Mouse (Mus musculus) neutrophil, adult 83 days (primary cell): Measurements from ENCODE around the gene Xntrpc. TPM values are rescaled to one million over a fixed set of nuclear protein-coding genes. Genes with fewer than 3 reads are reported as not detected.

Experiments
- total RNA-seq, 2 experiments: library from RNA; stranded (reverse); gene quantifications; one replicate each; pipeline ENCODE4 v1.2.4; 2023

Gene Xntrpc
- total RNA-seq, result 1 to 10 TPM; 1.4 to 2.0 TPM

GRCm38 (mm10) chr7:102065046-102065891, at the start of gene Xntrpc, which contains the start of the genes Rnf121 and Xndc1:
TSS of gene Xntrpc (plus strand) at chr7:102065713.
TSS of gene Rnf121 (minus strand) at chr7:102065469.
TSS of gene Xndc1 (plus strand) at chr7:102065511.

DNA sequence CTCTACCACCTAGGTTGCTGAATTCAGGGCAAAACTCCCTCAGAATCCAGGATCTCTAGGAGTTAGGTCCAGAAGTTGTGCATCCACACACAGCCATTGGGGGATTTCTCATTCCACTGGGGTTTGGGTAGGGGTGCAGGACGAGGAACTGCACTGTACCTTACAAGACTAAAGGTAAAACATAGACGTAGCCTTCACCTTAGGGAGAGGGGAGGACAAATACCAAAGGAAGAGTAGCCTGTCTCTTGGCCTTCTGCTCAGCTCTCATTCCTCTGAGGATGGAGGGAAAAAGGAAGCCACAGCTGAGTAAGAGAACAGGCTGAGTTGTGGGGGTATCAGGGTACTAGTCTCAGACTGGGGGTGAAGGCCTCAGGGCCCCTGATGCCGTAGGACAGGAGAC, 46.9 kb upstream of the Xntrpc start, which contains the start of gene Il18bp:
Il18bp (minus strand) TSS at position 101 of the 400 bp plus-strand sequence.

GRCm38 (mm10) chr7:102082816-102083215, 17.3 kb downstream of the Xntrpc start, which contains the start of gene Trpc2:
TSS of gene Trpc2 (plus strand) at chr7:102083116.

GRCm38 (mm10) chr7:102101487-102101886, 36.0 kb downstream of the Xntrpc start, which contains the start of gene Art1:
TSS of gene Art1 (plus strand) at chr7:102101743.

GRCm38 (mm10) chr7:102109171-102109570, 43.7 kb downstream of the Xntrpc start, which contains the start of gene Art5:
TSS of gene Art5 (minus strand) at chr7:102109489.

DNA sequence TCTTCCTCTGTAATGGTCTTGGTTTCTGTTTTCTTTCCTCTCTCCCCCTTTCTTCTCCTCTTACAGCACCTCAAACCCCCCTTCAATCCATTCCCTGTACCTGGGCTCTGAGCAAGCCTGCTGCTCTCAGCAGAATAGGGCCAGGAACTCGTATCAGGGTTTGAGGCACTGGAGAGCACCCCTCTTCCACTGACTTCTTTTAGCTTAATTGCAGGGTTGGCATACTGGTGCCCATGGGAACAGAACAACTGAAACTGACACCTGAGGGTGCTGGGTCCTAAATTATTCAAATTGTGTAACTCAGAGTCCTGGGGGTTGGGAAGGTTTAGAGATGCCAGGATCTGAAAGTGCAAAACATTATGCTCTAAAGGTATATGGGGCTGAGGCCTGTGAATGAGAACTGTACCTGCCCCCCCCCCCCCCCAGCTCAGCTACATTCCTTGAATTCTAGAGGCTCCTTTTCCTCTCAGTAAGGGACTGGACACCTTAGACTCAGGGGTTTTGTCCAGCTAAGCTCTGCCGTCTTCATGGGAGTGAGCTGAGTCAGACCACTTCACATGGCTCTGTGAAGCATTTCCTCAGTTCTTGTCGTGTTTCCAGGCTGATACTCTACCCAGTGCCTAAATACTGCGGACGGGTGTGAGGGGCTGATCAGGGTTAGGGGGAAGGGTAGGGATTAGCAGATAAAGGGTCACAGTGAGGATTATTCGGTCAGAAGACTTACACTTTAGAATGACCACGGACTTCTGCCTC, 51.2 kb downstream of the Xntrpc start, which contains the start of gene Chrna10:
Chrna10 (minus strand) TSS at position 250 of the 753 bp plus-strand sequence.

Other genes starting within 250 kb of the Xntrpc start
- gene Phox2a, start 247.4 kb upstream of the Xntrpc start, total RNA-seq, result not detected
- gene Inppl1, start 227.5 kb upstream of the Xntrpc start, total RNA-seq, result 10 to 100 TPM; 19.2 to 23.3 TPM
- gene Folr2, start 208.5 kb upstream of the Xntrpc start, total RNA-seq, result 1 to 10 TPM; 1.3 to 1.8 TPM
- gene Anapc15, start 202.0 kb upstream of the Xntrpc start, total RNA-seq, result 10 to 100 TPM; 50.0 to 57.1 TPM
- not detected for gene Folr1, start 194.9 kb upstream of the Xntrpc start, total RNA-seq
- 100 to 1,000 TPM; 107 to 110 TPM for gene Lamtor1, start 159.8 kb upstream of the Xntrpc start, total RNA-seq
- gene Tomt, start 159.4 kb upstream of the Xntrpc start, total RNA-seq, result not detected
- under 1 TPM in 1 of 2 experiments, not detected in 1; 0.88 TPM for gene Lrrc51, start 131.8 kb upstream of the Xntrpc start, total RNA-seq
- 100 to 1,000 TPM; 118 to 124 TPM for gene Numa1, start 131.6 kb upstream of the Xntrpc start, total RNA-seq
- 10 to 100 TPM; 26.8 to 30.1 TPM for gene Il18bp, start 47.0 kb upstream of the Xntrpc start, total RNA-seq
- gene Rnf121, start 244 bp upstream of the Xntrpc start, total RNA-seq, result 10 to 100 TPM; 13.5 to 16.0 TPM
- gene Xndc1, start 202 bp upstream of the Xntrpc start, total RNA-seq, result 10 to 100 TPM; 14.3 to 14.4 TPM
- gene Trpc2, start 17.4 kb downstream of the Xntrpc start, total RNA-seq, result not detected
- not detected for gene Art1, start 36.0 kb downstream of the Xntrpc start, total RNA-seq
- gene Art5, start 43.8 kb downstream of the Xntrpc start, total RNA-seq, result not detected
- gene Chrna10, start 51.1 kb downstream of the Xntrpc start, total RNA-seq, result not detected
- 10 to 100 TPM; 57.0 to 58.7 TPM for gene Nup98, start 144.5 kb downstream of the Xntrpc start, total RNA-seq
- gene Pgap2, start 144.5 kb downstream of the Xntrpc start, total RNA-seq, result 10 to 100 TPM; 35.9 to 37.9 TPM
- 100 to 1,000 TPM; 395 to 404 TPM for gene Rhog, start 190.3 kb downstream of the Xntrpc start, total RNA-seq
- 10 to 100 TPM; 80.6 to 83.1 TPM for gene Stim1, start 202.1 kb downstream of the Xntrpc start, total RNA-seq